Mouse (Mus musculus): ENCODE results near the gene Cd247. TPM values are rescaled to one million over a fixed set of nuclear protein-coding genes. Genes with fewer than 3 reads are reported as not detected.

Cd247 gene
- polyA plus RNA-seq, 1 experiment from 2014 or later: 1.6 TPM

DNA sequence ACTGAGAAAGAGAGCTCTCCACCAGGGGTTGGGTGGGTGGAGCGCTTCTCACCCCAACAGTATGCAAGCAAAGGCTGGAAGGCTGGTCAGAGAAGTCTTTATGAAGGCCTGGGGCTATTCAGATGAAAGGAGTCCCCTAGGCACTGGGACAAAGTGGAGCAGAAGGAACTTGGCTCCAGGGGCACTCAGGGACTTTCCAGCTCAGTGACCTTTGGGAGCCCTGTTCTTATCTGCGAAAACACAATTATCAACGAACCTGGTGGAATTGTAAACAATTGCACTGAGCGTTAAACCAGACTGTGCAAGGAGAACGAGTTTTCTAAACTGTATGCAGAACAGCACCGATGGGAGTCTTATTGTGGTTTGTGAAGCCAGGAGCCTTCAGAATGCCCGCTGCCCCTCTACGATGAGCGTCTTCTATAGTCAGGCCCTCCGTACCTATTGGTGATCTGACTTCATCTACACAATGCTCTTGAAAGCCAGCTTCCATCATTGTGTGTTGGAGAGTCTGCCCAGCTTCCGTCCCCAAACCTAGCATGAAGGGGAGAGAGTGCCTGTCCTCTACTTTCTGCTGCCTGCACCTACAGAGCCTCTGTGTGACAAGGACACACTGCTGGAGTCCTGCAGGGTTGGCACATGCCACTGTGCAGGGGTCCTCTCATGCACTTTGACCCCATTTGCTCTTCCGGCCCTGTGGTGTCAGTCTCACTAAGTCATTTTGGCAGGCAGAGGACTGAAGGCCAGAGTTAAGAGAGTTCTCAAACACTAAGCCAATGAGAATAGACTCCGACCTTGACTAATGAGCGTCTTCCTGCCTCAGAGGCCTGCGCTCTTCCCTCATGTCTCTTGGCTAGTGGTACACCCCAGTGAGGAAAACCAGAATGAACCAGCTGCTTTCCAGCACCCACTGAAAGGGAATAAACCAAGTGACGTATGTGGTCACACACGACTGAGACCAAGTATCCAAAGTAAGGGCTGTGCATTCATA is 61.3 kb downstream of the Cd247 start:
- Histone ChIP-seq H3K36me3 (no peaks in the 10 kb centered on the region), H3K4me3 (no peak overlapping the region), H3K9me3 (replicated peaks) (no peaks in the 10 kb centered on the region), H3K27me3 (ENCODE audit: low read depth, poor library complexity, severe bottlenecking) (peaks cover 68% of the 10 kb centered on the region), H3K27ac (replicated peaks) (0 out of 2 replicates have a peak overlapping the region, but pooled peaks have one; percentile 33), H3K4me1 (peaks cover 47% of the 10 kb centered on the region)
- no peak for DNase-seq (ENCODE audit: low spot score)
- 85% methylated on average over 17 of the region's 17 CpGs for whole genome bisulfite sequencing

DNA sequence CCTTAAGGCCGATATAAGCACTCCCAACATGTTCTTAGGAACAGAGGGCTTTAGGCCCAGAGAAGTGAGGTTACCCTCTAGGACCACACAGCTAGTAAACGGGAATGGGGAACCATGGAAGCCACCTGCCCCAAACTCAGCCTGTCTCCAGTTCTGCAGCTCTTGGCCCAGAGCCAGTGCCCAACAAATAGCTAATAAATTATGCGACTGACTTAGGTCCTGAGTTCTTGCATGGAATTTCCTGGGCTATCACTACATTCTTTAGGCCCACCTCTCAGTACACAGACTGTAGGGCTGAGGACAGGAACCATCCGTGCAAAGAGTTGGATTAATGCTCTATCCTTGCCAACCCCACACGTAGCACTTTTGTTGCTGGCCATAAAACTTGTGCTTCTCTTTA is 63.6 kb downstream of the Cd247 start:
- DNase-seq (ENCODE audit: low spot score): peak; percentile 10
- Histone ChIP-seq H3K9me3 (replicated peaks) (no peaks in the 10 kb centered on the region), H3K27me3 (ENCODE audit: low read depth, poor library complexity, severe bottlenecking) (peaks cover 57% of the 10 kb centered on the region), H3K27ac (replicated peaks) (no peak overlapping the region), H3K4me1 (peaks cover 39% of the 10 kb centered on the region), H3K36me3 (no peaks in the 10 kb centered on the region), H3K4me3 (no peak overlapping the region)
- WGBS: 85% methylated on average over 5 of the region's 5 CpGs

DNA sequence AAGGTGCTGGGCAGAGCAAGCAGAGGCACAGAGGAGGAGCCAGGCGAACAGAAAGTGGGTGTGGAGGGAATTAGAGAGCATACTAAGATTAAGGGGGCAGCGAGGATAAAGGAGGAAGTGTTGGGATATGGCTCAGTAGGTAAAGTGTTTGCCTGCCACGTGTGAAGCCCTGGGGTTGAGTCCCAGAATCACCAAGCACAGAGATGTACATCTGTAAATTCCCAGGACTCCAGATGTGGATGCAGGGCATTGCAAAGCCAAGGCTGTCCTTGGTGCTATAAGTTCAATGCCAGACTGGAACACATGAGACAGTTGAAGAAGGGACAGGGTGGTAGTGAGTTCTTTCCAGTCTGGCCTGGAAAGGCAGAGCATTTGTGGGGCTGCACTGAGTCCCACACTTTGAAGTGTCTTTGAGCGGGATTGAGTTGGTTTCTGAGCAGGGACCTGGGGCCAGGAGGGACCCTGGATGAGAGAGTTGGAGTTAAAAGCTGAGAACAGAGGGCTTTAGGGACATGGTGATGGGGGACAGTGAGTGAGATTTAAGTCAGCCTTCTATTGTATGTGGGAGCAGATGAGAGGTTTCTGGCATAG is 64.7 kb downstream of the Cd247 start:
- Histone ChIP-seq H3K4me1 (peaks cover 39% of the 10 kb centered on the region), H3K9me3 (replicated peaks) (no peaks in the 10 kb centered on the region), H3K27ac (replicated peaks) (peak overlapping the region; percentile 52; the same call in 1 of the 2 replicates), H3K27me3 (ENCODE audit: low read depth, poor library complexity, severe bottlenecking) (peaks cover 50% of the 10 kb centered on the region), H3K36me3 (no peaks in the 10 kb centered on the region), H3K4me3 (no peak overlapping the region)
- peak; percentile 11 for DNase-seq (ENCODE audit: low spot score)
- 38% methylated on average over 4 of the region's 4 CpGs for WGBS

DNA sequence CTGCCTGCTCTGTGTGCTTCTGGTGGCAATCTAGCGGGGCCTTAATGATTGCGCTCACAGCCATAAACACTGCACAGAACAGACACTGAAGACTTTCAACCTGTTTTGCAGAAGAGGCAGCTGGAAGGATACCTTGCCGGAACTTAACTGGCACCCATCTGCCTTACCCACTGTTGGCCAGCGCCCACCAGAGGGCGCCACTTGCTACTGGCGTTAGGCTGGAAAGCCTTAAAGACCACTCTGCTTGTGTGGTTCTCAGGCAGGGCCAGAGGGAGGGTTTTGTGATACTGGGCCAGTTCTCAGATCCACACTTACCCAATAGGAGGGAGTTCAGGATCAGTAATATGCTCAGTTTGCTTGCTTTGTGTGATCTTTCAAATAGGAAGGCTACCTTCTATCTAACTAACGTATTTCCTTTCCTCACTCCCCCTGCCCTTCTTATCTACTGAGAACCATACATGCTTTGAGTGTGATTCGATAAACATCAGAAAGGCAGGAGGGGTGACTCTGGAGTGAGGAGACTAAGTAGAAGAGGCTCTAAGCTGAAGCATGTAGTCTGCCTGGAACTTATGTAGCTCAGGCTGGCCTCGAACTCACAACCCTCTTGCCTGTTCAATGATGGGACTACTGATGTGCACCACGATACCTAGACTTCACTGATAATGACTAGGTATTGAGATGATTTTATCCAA is 65.4 kb downstream of the Cd247 start:
- Histone ChIP-seq H3K27ac (replicated peaks) (no peak overlapping the region), H3K9me3 (replicated peaks) (no peaks in the 10 kb centered on the region), H3K4me3 (no peak overlapping the region), H3K36me3 (no peaks in the 10 kb centered on the region), H3K27me3 (ENCODE audit: low read depth, poor library complexity, severe bottlenecking) (peaks cover 47% of the 10 kb centered on the region), H3K4me1 (peaks cover 37% of the 10 kb centered on the region)
- peak; percentile 75 for DNase-seq (ENCODE audit: low spot score)
- 61% methylated on average over 10 of the region's 10 CpGs for WGBS

DNA sequence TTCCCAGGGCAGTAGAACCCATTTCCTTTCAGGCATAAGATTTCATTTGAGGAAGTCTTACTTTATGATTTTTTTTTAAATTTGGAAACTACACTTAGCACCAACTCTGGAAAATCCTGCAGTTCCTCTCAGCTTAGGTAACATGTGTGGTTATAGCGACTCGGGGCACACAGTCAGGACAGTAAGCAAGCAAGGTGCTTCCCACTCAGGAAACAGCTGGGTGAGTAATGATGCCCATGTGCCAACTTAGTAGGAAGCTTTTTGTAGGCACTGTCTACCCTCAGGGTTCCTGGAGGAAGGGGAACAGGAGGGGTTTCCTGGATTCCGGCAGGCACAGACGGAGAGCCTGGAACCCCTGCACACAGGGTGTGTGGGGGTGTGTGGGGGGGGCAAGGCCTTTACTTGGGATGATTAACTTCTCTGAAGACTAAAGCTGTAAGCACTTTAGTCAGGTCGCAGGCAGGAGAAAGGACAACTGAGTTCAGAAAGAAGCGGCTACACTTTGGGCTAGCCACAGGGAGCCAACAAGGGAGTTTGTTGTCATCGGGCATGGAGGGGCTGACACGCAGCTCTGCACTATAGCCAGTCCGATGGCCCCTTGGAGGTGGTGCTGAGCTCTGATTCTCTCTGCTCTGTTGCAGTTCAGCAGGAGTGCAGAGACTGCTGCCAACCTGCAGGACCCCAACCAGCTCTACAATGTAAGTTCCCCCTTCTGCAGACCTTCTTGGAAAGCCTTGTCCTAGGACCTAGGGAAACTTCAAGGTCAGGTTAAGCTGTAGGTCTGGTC is 67.5 kb downstream of the Cd247 start:
- H3K36me3 ChIP-seq: no peaks in the 10 kb centered on the region
- 55% methylated on average over 9 of the region's 9 CpGs for WGBS
- H3K27ac ChIP-seq (replicated peaks): no peak overlapping the region
- no peak overlapping the region for H3K4me3 ChIP-seq
- no peaks in the 10 kb centered on the region for H3K9me3 ChIP-seq (replicated peaks)
- peaks cover 37% of the 10 kb centered on the region for H3K27me3 ChIP-seq (ENCODE audit: low read depth, poor library complexity, severe bottlenecking)
- no peak for DNase-seq (ENCODE audit: low spot score)
- peaks cover 19% of the 10 kb centered on the region for H3K4me1 ChIP-seq

DNA sequence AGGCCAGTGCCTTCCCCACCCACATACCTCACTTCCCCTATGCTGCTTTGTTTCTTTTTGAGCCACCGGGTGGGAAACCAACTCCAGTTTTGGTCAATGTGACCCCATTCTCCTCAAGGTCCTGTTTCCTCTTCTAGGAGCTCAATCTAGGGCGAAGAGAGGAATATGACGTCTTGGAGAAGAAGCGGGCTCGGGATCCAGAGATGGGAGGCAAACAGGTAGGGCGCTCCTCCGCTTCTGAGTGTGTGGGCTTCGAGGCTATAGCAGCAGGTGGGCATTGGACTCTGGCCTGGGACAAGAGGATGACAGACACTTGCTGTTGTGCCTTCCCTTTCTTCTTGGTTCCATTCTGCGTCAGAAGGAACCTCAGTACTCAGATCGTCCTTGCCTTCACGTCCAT is 68.8 kb downstream of the Cd247 start:
- Histone ChIP-seq H3K4me1 (peaks cover 23% of the 10 kb centered on the region), H3K4me3 (no peak overlapping the region), H3K27me3 (ENCODE audit: low read depth, poor library complexity, severe bottlenecking) (peaks cover 29% of the 10 kb centered on the region), H3K27ac (replicated peaks) (no peak overlapping the region), H3K36me3 (no peaks in the 10 kb centered on the region), H3K9me3 (replicated peaks) (no peaks in the 10 kb centered on the region)
- WGBS: 88% methylated on average over 11 of the region's 11 CpGs
- DNase-seq (ENCODE audit: low spot score): no peak

DNA sequence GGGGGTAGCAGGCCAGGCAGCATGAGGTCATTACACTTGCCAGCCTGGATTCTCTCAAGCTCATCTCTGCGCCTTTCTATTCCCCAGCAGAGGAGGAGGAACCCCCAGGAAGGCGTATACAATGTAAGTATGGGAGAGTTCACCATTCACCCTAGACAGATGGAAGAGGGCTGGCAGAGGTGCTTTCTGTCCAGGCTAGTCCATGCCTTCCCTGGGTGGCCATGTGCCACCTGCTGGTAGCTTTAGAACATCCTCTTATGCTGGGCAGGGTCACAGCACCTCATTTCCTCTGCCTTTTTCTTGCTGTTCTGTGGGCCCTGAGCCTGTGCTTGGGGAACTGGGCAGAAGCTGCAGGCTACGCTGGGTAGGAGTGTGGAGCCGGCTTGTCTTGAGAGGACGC is 69.9 kb downstream of the Cd247 start:
- Histone ChIP-seq H3K9me3 (replicated peaks) (no peaks in the 10 kb centered on the region), H3K27ac (replicated peaks) (peak overlapping the region; percentile 10; the same call in 1 of the 2 replicates), H3K27me3 (ENCODE audit: low read depth, poor library complexity, severe bottlenecking) (peaks cover 18% of the 10 kb centered on the region; the same call in 1 of the 2 replicates), H3K36me3 (no peaks in the 10 kb centered on the region), H3K4me1 (peaks cover 16% of the 10 kb centered on the region), H3K4me3 (no peak overlapping the region)
- 82% methylated on average over 5 of the region's 5 CpGs for WGBS
- DNase-seq (ENCODE audit: low spot score): no peak

DNA sequence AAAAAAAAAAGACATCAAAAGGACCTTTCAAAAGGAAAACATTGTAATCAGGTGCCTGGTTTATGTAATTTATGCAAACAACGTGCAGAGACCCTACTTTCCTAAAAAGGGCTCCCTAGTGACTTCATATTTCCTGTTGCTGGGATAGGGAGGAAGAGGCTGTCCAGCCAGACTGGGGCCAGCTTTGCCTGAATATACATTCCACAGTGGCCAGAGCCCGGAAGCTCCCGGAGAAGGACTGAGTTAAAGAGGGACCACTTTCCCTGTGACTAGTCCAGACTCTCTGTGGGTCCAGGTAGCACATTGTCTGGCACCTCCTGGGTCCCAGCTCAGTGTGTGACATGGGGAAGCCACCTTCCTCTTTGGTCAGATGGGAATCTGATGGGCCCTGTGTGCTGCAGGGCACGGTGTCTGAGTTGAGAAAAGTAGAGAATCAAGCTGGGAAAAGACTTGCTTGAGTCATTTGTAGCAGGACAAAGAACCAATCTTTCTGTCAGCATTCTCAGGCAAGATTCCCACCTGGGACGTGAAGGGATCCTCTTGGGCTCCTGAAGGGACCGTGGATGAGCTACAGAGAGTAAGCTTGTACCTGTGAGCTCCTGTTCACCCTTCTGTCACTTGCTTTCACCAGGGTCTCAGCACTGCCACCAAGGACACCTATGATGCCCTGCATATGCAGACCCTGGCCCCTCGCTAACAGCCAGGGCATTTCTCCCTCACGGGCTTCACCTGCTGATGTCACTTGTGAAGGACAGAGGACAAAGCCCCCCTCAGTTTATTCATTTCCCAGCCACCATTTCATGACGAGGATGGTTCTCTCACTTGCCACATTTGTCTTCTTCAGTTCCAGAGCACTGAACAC is 72.1 kb downstream of the Cd247 start:
- Histone ChIP-seq H3K4me1 (peaks cover 25% of the 10 kb centered on the region), H3K9me3 (replicated peaks) (no peaks in the 10 kb centered on the region), H3K27ac (replicated peaks) (peak overlapping the region; percentile 50), H3K36me3 (peaks cover 8% of the 10 kb centered on the region; the same call in 1 of the 2 replicates), H3K27me3 (ENCODE audit: low read depth, poor library complexity, severe bottlenecking) (0 out of 2 replicates have a peak, but pooled peaks cover 7% of the 10 kb centered on the region), H3K4me3 (no peak overlapping the region)
- no peak for DNase-seq (ENCODE audit: low spot score)
- 81% methylated on average over 9 of the region's 9 CpGs for WGBS

DNA sequence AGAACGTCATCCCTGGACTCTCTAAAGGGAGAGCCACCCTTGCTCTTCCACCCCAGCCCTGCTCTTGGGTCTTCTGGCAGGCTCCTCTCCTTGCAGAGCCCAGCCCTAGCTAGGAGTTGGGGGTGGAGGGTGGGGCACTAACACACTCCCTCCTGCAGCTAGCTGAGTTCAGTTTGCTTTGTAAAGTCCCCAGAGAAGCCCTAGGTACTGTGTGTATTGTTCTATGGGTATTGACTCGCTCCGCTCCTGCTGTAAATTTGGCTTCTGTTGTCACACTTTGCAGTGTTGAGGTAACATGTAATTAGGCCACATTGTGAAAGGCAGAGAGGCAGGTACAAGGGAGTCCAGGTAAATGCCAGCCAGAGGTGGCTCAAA is 72.7 kb downstream of the Cd247 start:
- no peaks in the 10 kb centered on the region for H3K9me3 ChIP-seq (replicated peaks)
- H3K4me3 ChIP-seq: no peak overlapping the region
- peaks cover 25% of the 10 kb centered on the region for H3K4me1 ChIP-seq
- peaks cover 8% of the 10 kb centered on the region; the same call in 1 of the 2 replicates for H3K36me3 ChIP-seq
- H3K27me3 ChIP-seq (ENCODE audit: low read depth, poor library complexity, severe bottlenecking): 0 out of 2 replicates have a peak, but pooled peaks cover 2% of the 10 kb centered on the region
- H3K27ac ChIP-seq (replicated peaks): peak overlapping the region; percentile 50
- no peak for DNase-seq (ENCODE audit: low spot score)
- 85% methylated on average over 3 of the region's 3 CpGs for WGBS

DNA sequence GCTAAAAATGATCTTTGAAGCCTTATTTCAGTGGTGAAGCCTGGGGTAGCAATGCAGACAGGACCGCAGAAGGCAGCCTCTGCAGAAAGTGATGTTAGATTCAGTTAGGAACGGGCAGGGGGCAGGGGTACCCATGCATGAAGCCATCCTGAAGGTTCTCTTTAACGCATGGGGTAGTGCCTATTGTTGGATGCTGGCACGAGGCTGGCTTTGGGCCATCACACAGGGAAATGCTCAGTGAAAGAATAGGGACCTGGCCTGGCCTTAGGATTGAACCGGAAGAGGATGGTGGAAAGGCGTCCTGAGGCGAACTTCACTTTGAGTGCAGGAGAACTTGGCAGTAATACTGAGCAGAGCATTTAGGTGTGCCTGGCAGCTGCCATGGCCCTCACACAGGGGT is 73.6 kb downstream of the Cd247 start:
- DNase-seq (ENCODE audit: low spot score): no peak
- peaks cover 13% of the 10 kb centered on the region for H3K36me3 ChIP-seq
- WGBS: 76% methylated on average over 7 of the region's 7 CpGs
- H3K27ac ChIP-seq (replicated peaks): no peak overlapping the region
- no peak overlapping the region for H3K4me3 ChIP-seq
- H3K4me1 ChIP-seq: peaks cover 25% of the 10 kb centered on the region
- H3K27me3 ChIP-seq (ENCODE audit: low read depth, poor library complexity, severe bottlenecking): no peaks in the 10 kb centered on the region
- H3K9me3 ChIP-seq (replicated peaks): no peaks in the 10 kb centered on the region
